Mouse (Mus musculus) myocyte (in vitro differentiated cells): ENCODE results near the gene Pitx3.

Experiments
- CEBPB ChIP-seq: IDR thresholded peaks from 2 replicates; pipeline ENCODE4 v1.6.1; 2011; ENCODE audit warnings: mild to moderate bottlenecking, moderate library complexity; ENCODE audit not compliant: poor library complexity, insufficient read depth, severe bottlenecking
- MAX ChIP-seq: IDR thresholded peaks from one replicate; pipeline ENCODE4 v1.6.1; 2011; ENCODE audit warnings: low read depth, mild to moderate bottlenecking, control low read depth
- MYOG ChIP-seq, 3 experiments: IDR thresholded peaks; one replicate each; pipeline ENCODE4 v1.6.1; 2011; ENCODE audit warnings: control low read depth in 2 of 3, low read depth in 2 of 3, mild to moderate bottlenecking in 2 of 3; ENCODE audit not compliant: insufficient read length in 2 of 3, control insufficient read depth in 1 of 3, insufficient read depth in 1 of 3
- POLR2A ChIP-seq: IDR thresholded peaks from one replicate; pipeline ENCODE4 v1.6.1; 2011; ENCODE audit warnings: low read depth, mild to moderate bottlenecking, control low read depth, moderate library complexity; ENCODE audit not compliant: insufficient read length
- POLR2AphosphoS2 ChIP-seq: IDR thresholded peaks from one replicate; pipeline ENCODE4 v1.6.1; 2011; ENCODE audit warnings: low read depth, control low read depth; ENCODE audit not compliant: insufficient read length
- REST ChIP-seq: IDR thresholded peaks from one replicate; pipeline ENCODE4 v1.6.1; 2011; ENCODE audit warnings: mild to moderate bottlenecking, control low read depth, moderate library complexity; ENCODE audit not compliant: insufficient read depth, insufficient read length
- SRF ChIP-seq: IDR thresholded peaks from one replicate; pipeline ENCODE4 v1.6.1; 2011; ENCODE audit warnings: low read depth; ENCODE audit not compliant: control insufficient read depth, insufficient read length
- USF1 ChIP-seq: IDR thresholded peaks from one replicate; pipeline ENCODE4 v1.6.1; 2011; ENCODE audit warnings: low read depth, mild to moderate bottlenecking, control low read depth, moderate library complexity

DNA sequence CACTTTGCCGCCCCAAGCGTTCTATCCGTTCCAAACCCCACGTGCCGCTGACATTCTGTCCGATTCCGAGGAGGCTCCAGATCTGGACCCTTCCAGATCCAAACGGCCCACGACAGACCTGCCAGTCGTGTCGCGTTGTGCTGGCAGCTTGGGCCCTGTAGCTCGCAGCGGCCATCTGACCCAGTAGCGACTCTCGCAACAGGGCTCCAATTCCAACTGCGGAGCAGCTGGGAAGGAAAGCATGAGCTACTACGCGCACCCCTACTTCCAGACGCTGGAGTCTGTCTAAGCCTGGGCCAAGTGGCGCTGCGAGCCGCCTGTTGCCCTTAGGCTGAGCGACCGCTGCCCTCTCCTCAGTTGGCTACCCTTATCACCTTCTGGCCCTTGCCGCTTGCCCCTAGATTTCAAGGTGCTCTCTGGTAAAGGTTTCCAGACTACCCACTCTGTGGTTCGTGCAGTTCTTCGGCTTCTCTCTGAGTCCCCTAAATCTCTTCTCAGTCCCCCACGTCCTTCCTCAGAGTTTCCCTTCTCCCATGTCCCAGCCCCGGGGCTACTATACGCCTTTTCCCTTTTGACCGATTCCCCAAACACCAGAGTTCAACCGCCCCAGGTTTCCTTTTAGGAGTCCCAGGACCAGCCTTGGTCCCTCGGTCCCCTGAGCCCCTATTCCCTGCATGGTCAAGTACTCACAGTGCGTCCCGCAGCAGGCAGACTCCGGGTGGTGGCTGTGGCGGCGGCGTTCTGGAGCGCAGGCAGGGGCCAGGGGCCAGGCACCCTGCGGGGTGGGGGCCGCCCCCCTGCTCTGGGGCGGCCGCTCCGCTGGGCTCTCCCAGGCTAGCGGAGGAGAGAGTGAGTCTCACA is at the start of gene Pitx3:
- TF ChIP-seq MYOG (IDR thresholded peaks at IDR 0.05; ENCODE audit: control insufficient read depth in 1 of 3, insufficient read depth in 1 of 3, insufficient read length in 2 of 3, low read depth in 2 of 3) (peak in 2 of 3 experiments; percentile 41 to 60), POLR2A (no peak), REST (no peak), CEBPB (no peak), SRF (no peak), MAX (no peak), USF1 (no peak), POLR2AphosphoS2 (no peak)
